Mouse (Mus musculus) liver, embryonic 16.5 days (tissue): ENCODE measurements around the gene Stxbp6. TPM values are rescaled to one million over a fixed set of nuclear protein-coding genes. Genes with fewer than 3 reads are reported as not detected.

ENCODE experiments used
- ATAC-seq: fragments of 200-750 bp; cut with Nextera tagmentation; 2 replicates; pipeline ENCODE4 v1.8.0; 2017; ENCODE audit warnings: low read depth, mild to moderate bottlenecking, moderate number of reproducible peaks, moderate library complexity
- H3K27ac ChIP-seq: fragments of 300-500 bp; sonication (generic); 2 replicates; pipeline ENCODE4 v1.5.1; 2014; ENCODE audit warnings: mild to moderate bottlenecking, low read length
- H3K27me3 ChIP-seq: fragments of 300-500 bp; sonication (generic); 2 replicates; pipeline ENCODE4 v1.6.1; 2014; ENCODE audit warnings: low read depth, low read length, mixed read lengths; ENCODE audit not compliant: control insufficient read depth, insufficient read depth
- H3K36me3 ChIP-seq: fragments of 300-500 bp; sonication (generic); 2 replicates; pipeline ENCODE4 v1.6.1; 2014; ENCODE audit warnings: mild to moderate bottlenecking; ENCODE audit not compliant: control insufficient read depth, insufficient read depth
- H3K4me1 ChIP-seq: fragments of 300-500 bp; sonication (generic); 2 replicates; pipeline ENCODE4 v1.6.1; 2014; ENCODE audit warnings: low read depth, low read length, mixed read lengths; ENCODE audit not compliant: control insufficient read depth
- H3K4me2 ChIP-seq: fragments of 300-500 bp; sonication (generic); 2 replicates; pipeline ENCODE4 v1.6.1; 2014; ENCODE audit warnings: low read depth, low read length, mixed read lengths
- H3K4me3 ChIP-seq: fragments of 300-500 bp; sonication (generic); 2 replicates; pipeline ENCODE4 v1.5.1; 2014; ENCODE audit warnings: low read depth, mild to moderate bottlenecking, low read length
- H3K9ac ChIP-seq: fragments of 300-500 bp; sonication (generic); 2 replicates; pipeline ENCODE4 v1.6.1; 2014; ENCODE audit warnings: low read depth, low read length
- H3K9me3 ChIP-seq: fragments of 300-500 bp; sonication (generic); replicated peaks from 2 replicates; pipeline ENCODE4 v1.6.1; 2016; ENCODE audit warnings: low read length; ENCODE audit not compliant: control insufficient read depth
- WGBS: fragments of 180-500 bp; shearing (Covaris S2); extraction: QIAGEN DNeasy Blood & Tissue Kit; methylation state at CpG from one replicate; pipeline ENCODE4 v1.1.7; 2014; ENCODE audit not compliant: insufficient replicate concordance; 5-methylcytosine and 5-hydroxymethylcytosine counted together
- polyA plus RNA-seq: library from polyadenylated mRNA; unstranded; fragments of >200 nt; fragmentation: Nextera tagmentation; extraction: Ambion mirVana; gene quantifications from 2 replicates; pipeline ENCODE4 v1.2.1, GENCODE M21; 2015

Gene Stxbp6
- polyA plus RNA-seq, 1 experiment from 2014 or later: 5.8 TPM

DNA sequence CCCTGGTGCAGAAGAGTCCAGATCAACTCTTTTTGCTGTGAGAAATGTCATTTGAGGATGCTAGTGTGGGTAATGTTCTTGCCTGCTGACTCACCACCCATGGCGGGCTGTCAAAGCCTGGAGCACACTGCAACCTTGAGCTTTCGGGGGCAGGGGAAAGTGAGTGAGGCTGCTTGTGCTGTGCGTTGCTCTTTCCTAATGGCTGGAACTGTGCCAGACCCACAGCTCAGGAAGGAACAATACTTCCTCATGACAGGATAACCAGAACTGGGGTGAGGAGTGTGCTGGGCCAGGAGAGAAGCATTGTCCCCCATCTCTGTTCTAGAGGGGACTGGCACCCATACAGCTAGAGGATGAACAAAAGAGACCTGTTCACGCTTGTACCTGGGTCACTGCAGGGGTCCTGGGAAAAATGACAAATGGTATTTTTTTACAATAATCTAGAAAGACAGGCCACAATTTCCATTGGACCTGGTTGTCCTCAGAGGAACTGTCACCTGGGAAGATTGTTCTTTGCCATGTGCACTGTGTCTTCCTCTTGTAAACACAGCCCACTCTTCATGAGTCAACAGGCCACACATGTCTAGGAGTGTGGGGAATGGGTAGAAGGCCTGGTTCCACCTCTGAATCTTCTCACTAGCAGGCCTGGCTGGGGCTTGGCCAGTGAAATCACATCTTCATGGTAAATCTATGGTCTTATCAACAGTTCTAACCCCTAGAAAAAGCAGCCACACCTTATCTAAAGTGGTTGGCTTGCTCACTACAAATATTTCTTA lies 216.2 kb downstream of the Stxbp6 start:
- Histone ChIP-seq H3K36me3 (no peaks in the 10 kb centered on the region), H3K27ac (no peak overlapping the region), H3K4me3 (no peak overlapping the region), H3K9ac (no peak overlapping the region), H3K9me3 (no peaks in the 10 kb centered on the region), H3K4me2 (no peak overlapping the region), H3K27me3 (no peaks in the 10 kb centered on the region), H3K4me1 (no peaks in the 10 kb centered on the region; the same call in none of the 2 replicates)
- peak; percentile 82 for ATAC-seq
- 22% methylated on average over 4 of the region's 4 CpGs for WGBS

DNA sequence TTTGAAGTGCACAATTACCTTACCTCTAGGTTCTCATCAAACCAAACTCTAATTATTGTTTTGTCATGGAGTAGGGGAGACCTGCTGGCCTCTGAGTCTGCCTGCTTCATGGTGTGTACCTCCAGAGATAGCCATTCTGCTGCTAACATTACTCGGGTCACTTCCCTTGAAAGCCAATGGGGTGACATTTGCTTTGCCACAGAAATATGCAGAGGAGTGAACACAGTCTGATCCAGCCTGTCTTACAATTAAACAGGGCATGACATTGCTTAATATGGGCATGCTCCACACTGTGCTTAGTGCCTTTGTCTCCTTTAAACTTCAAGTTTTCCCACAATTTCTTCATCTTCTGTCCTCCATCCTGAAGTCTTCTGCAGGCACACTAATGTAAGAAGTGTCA lies 222.5 kb downstream of the Stxbp6 start:
- H3K9ac ChIP-seq: no peak overlapping the region
- no peaks in the 10 kb centered on the region for H3K27me3 ChIP-seq
- no peak overlapping the region for H3K27ac ChIP-seq
- H3K9me3 ChIP-seq: no peaks in the 10 kb centered on the region
- H3K4me1 ChIP-seq: no peaks in the 10 kb centered on the region
- no peak overlapping the region for H3K4me2 ChIP-seq
- H3K4me3 ChIP-seq: no peak overlapping the region
- no peaks in the 10 kb centered on the region for H3K36me3 ChIP-seq
- no peak for ATAC-seq
- 47% methylated on average over 1 of the region's 1 CpGs for WGBS

DNA sequence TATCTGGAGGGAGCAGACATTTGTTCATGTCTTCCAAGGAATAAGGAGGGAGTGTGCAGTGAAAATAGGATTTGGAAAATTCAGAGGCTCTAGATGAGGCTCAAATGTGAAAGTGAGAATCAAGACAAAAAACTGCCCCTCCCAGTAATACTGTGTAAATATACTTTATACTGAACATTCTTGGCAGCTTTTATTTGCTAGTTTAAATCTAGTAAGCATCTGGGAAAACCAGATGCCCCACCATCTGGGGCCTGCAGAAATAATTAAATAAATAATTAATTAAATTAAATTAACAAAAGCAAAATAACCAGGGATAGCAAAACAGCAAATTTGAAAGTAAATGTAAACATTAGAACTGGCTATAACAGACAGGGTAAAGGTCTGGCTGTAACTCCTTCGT lies 224.0 kb downstream of the Stxbp6 start:
- no peak overlapping the region for H3K4me3 ChIP-seq
- no peak overlapping the region for H3K9ac ChIP-seq
- 34% methylated on average over 1 of the region's 1 CpGs for WGBS
- H3K4me2 ChIP-seq: no peak overlapping the region
- H3K9me3 ChIP-seq: no peaks in the 10 kb centered on the region
- H3K27ac ChIP-seq: no peak overlapping the region
- no peaks in the 10 kb centered on the region for H3K4me1 ChIP-seq
- ATAC-seq: no peak
- no peaks in the 10 kb centered on the region for H3K27me3 ChIP-seq
- no peaks in the 10 kb centered on the region for H3K36me3 ChIP-seq

DNA sequence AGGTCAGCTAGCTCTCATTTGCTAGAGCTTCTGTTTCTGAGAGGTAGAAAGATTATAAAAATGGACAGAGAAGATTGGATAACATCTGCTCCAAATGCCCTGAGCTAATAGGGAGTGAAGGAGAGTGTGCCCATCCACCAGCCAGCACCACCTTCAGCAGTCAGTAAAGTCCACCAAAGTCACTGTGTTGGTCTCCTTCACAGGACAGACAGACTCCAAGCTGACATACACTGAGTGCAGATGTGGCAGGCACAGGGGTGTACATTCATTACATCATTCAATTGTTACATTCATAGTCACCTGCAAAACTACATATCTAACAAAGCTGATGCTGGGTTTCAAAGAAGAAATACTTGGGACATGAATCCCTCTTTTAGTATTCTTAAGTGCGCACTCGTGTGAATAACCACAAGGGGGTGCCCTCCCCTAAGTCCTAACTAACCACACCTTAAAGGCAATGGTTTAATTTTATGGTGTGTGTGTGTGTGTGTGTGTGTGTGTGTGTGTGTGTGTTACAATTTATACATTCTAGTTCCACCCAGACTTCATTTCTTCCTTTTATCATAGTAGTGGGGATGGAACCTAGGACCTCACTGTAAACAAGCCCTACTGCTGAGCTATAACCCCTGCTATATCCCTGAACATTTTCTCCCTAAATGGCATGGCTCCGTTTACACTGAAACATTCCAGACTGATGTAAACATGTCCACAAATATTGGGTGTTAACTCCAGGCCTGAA lies 225.9 kb downstream of the Stxbp6 start:
- WGBS: 22% methylated on average over 3 of the region's 3 CpGs
- Histone ChIP-seq H3K9me3 (no peaks in the 10 kb centered on the region), H3K9ac (no peak overlapping the region), H3K27me3 (no peaks in the 10 kb centered on the region), H3K4me3 (no peak overlapping the region), H3K27ac (no peak overlapping the region), H3K4me2 (no peak overlapping the region), H3K4me1 (no peaks in the 10 kb centered on the region), H3K36me3 (no peaks in the 10 kb centered on the region)
- no peak for ATAC-seq

DNA sequence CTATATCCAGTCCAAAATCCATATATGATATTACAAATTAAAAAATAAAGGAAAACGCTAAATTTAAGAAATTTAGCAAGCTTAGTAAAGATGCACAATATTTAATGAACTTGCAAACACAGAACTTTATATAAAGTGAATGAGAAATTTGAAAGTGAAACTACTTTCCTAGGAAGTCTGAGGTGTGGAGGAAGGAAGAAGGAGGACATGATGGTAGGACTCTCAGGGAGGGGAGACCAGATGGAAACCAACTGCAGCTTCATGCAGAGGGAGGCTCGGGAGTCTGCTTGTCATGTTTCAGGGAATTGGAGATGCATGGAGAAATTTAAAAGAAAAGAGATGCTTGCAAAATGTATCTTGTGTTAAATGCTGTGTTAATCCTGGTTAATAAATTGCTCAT lies 233.9 kb downstream of the Stxbp6 start:
- H3K27ac ChIP-seq: no peak overlapping the region
- 56% methylated on average over 2 of the region's 2 CpGs for WGBS
- H3K4me1 ChIP-seq: no peaks in the 10 kb centered on the region
- no peaks in the 10 kb centered on the region for H3K27me3 ChIP-seq
- no peak overlapping the region for H3K4me3 ChIP-seq
- H3K4me2 ChIP-seq: no peak overlapping the region
- no peaks in the 10 kb centered on the region for H3K36me3 ChIP-seq
- no peak overlapping the region for H3K9ac ChIP-seq
- ATAC-seq: no peak
- no peaks in the 10 kb centered on the region for H3K9me3 ChIP-seq

DNA sequence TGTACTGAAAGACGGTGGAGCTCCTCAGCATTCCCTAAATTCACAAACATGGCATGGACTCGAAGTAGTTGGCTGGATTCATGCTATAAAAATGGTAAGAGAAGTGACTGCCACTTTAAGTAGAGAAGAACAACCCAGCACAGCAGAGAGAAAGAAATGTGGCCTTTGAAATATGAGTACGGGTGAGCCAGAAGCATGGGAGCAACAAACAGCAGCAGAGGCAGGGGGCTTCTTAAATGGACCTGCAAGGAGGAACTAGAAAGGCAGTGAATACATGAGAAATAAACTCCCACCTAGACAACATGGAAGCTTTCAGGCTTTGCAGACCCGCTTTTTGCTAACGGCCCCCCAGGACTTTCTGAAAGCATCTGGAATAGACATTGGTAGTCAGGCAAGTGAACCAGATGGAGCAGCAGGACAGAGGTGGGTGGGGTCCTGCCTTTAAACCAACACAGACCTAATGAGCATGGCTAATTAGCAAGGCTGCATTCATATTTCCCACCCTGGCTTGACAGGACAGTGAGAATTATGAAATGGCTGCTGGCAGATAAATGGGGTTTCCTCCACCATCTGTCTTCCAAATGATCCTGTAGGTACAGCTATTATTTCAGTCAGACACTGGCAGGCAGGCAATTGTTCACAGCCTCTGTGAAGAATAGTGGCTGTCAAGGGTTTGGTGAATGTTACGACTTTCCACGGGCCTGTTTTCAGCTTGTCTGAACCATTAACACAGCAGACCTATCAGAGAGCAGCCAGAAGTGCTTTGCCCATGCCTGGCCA lies 234.7 kb downstream of the Stxbp6 start:
- WGBS: 52% methylated on average over 7 of the region's 7 CpGs
- Histone ChIP-seq H3K27ac (no peak overlapping the region), H3K9me3 (no peaks in the 10 kb centered on the region), H3K9ac (no peak overlapping the region), H3K27me3 (no peaks in the 10 kb centered on the region), H3K36me3 (no peaks in the 10 kb centered on the region), H3K4me1 (no peaks in the 10 kb centered on the region), H3K4me2 (no peak overlapping the region), H3K4me3 (no peak overlapping the region)
- ATAC-seq: no peak

DNA sequence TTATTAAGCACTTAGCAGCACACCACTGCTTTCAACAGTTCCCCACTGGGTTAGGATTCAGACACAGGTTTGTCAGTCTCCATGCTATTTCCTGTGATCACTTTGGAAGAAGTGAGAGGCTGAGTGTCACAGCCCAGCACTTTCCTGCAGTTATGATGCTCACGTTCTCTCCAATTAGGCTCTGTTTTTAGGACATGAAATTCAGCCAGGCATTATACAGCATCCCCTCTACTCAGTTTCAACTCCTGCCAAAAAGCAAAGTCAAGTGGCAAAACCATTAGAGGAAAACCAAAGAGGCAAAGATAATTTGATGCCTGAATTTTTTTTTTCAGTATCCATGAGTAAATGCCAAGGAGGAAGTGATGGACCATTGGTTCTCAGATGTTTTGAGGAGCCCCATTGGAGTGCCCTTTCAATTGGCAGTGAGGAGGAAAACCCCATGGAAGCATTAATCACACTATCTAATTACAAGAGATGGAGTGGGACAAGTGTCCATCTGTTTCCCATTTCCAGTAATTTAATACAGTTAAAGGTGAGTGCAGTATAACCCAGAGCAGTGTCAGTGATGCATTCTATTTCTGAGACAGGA lies 238.5 kb downstream of the Stxbp6 start:
- H3K9me3 ChIP-seq: no peaks in the 10 kb centered on the region
- H3K27ac ChIP-seq: no peak overlapping the region
- no peak for ATAC-seq
- no peak overlapping the region for H3K9ac ChIP-seq
- no peaks in the 10 kb centered on the region for H3K36me3 ChIP-seq
- no peak overlapping the region for H3K4me3 ChIP-seq
- no peaks in the 10 kb centered on the region for H3K27me3 ChIP-seq
- H3K4me1 ChIP-seq: no peaks in the 10 kb centered on the region
- 44% methylated on average over 1 of the region's 1 CpGs for WGBS
- no peak overlapping the region for H3K4me2 ChIP-seq

DNA sequence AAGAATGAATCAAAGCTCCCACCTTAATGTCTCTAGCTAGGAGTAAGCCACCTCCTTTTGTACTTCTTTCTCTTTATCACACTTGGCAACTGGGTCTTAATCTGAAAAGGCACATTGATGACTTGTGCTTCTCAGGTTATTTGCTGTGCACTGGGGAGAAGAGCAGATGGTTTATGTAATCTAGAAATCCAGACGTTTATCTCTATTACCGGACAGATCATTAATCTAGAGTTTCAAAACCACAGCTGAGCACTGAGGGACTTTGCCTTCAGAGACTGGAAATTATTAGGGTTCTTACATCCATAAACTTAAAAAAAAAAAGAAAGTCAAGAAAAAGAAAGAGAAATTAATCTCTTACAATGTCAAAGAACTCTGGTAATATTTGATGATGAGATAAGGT lies 262.6 kb downstream of the Stxbp6 start:
- no peaks in the 10 kb centered on the region for H3K27me3 ChIP-seq
- no peaks in the 10 kb centered on the region for H3K9me3 ChIP-seq
- H3K4me2 ChIP-seq: no peak overlapping the region
- H3K27ac ChIP-seq: no peak overlapping the region
- H3K4me1 ChIP-seq: no peaks in the 10 kb centered on the region
- no peak overlapping the region for H3K4me3 ChIP-seq
- ATAC-seq: no peak
- H3K9ac ChIP-seq: no peak overlapping the region
- H3K36me3 ChIP-seq: no peaks in the 10 kb centered on the region
- 64% methylated on average over 2 of the region's 2 CpGs for WGBS
